Mouse (Mus musculus): Measurements from ENCODE around the gene Uxs1.

The Uxs1 gene

GRCm38 (mm10) chr1:43722459-43722858, 105.1 kb downstream of the Uxs1 start:
- no peak for DNase-seq (ENCODE audit: low spot score)

GRCm38 (mm10) chr1:43718793-43719192, 108.8 kb downstream of the Uxs1 start:
- DNase-seq (ENCODE audit: low spot score) = no peak

GRCm38 (mm10) chr1:43717967-43718366, 109.6 kb downstream of the Uxs1 start:
- DNase-seq (ENCODE audit: low spot score) = no peak

GRCm38 (mm10) chr1:43714841-43715240, 112.8 kb downstream of the Uxs1 start:
- no peak for DNase-seq (ENCODE audit: low spot score)

- peak; percentile 14 for DNase-seq (ENCODE audit: low spot score)
These were observed 129.0 kb downstream of the Uxs1 start for GRCm38 (mm10) chr1:43698577-43699000.
